Mouse (Mus musculus): Measurements from ENCODE around the gene Hmg20a.

GRCm38 (mm10) chr9:56505793-56506755, 87.7 kb downstream of the Hmg20a start:
- TF ChIP-seq CTCF (IDR thresholded peaks at IDR 0.05; ENCODE audit: low read depth) (peak; percentile 98), EP300 (optimal IDR thresholded peaks at IDR 0.05) (peak; percentile 81)

All from stomach, postnatal 0 days (tissue).